Mouse (Mus musculus) liver, embryonic 12.5 days (tissue): ENCODE measurements around the gene Hmgb4. TPM values are rescaled to one million over a fixed set of nuclear protein-coding genes. Genes with fewer than 3 reads are reported as not detected.

Experiments used
- ATAC-seq: fragments of 200-750 bp; cut with Nextera tagmentation; 2 replicates; pipeline ENCODE4 v1.8.0; 2017; ENCODE audit warnings: moderate number of reproducible peaks, mild to moderate bottlenecking, moderate library complexity
- H3K27ac ChIP-seq: fragments of 300-500 bp; sonication (generic); 2 replicates; pipeline ENCODE4 v1.5.1; 2016; ENCODE audit warnings: mild to moderate bottlenecking
- H3K27me3 ChIP-seq: fragments of 300-500 bp; sonication (generic); replicated peaks from 2 replicates; pipeline ENCODE4 v1.6.1; 2016; ENCODE audit warnings: mild to moderate bottlenecking, moderate library complexity
- H3K36me3 ChIP-seq: fragments of 300-500 bp; sonication (generic); 2 replicates; pipeline ENCODE4 v1.6.1; 2016; ENCODE audit warnings: mild to moderate bottlenecking, moderate library complexity
- H3K4me1 ChIP-seq: fragments of 300-500 bp; sonication (generic); 2 replicates; pipeline ENCODE4 v1.6.1; 2016
- H3K4me2 ChIP-seq: fragments of 300-500 bp; sonication (generic); 2 replicates; pipeline ENCODE4 v1.6.1; 2016; ENCODE audit warnings: mild to moderate bottlenecking, moderate library complexity
- H3K4me3 ChIP-seq: fragments of 300-500 bp; sonication (generic); 2 replicates; pipeline ENCODE4 v1.5.1; 2016; ENCODE audit warnings: mild to moderate bottlenecking, moderate library complexity
- H3K9ac ChIP-seq: fragments of 300-500 bp; sonication (generic); 2 replicates; pipeline ENCODE4 v1.6.1; 2016; ENCODE audit warnings: mild to moderate bottlenecking, moderate library complexity
- H3K9me3 ChIP-seq: fragments of 300-500 bp; sonication (generic); replicated peaks from 2 replicates; pipeline ENCODE4 v1.6.1; 2016; ENCODE audit warnings: mild to moderate bottlenecking, moderate library complexity
- WGBS: fragments of 180-500 bp; shearing (Covaris S2); methylation state at CpG from one replicate; pipeline ENCODE4 v1.1.7; 2016; ENCODE audit not compliant: insufficient replicate concordance; 5-methylcytosine and 5-hydroxymethylcytosine counted together
- polyA plus RNA-seq: library from polyadenylated mRNA; unstranded; fragments of >200 nt; fragmentation: Nextera tagmentation; extraction: Ambion mirVana; gene quantifications from 2 replicates; pipeline ENCODE4 v1.2.1, GENCODE M21; 2016

The Hmgb4 gene
- not detected in 2 replicates for polyA plus RNA-seq

DNA sequence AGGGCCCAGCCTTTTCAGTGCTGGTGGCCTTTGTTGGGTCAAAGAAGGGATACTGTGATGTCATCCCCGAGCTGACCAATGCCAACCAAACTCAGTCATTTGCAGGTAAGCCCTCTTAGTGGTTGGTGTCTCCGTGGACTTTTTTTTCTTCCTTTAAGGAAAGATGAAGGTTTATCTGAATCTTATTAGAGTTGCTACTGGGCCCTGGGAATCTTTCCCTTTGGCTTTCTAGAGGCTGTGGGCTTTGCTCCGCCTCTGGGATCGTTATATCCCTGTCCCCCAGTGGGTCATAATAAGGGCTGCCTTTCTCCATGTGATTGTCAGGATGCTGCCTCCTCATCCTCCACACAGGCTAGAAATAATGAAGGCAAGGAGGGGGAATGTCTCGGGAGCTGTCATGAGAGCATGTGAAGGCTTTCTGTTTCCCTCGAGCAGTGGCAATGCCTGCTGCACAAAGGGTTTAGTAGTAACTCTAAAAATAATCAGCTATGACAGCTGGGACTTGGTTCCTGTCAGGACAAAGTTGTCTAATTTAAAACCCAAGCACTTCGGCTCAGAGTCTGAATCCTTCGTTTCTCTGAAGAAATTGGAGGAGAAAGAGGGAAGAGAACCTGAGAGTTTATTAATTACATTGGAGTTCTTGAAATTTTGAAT is at the start of gene Hmgb4:
TSS of gene Hmgb4 (minus strand) at position 51 of the 654 bp plus-strand sequence.
- no peak within 1 kb of the TSS for H3K27ac ChIP-seq
- H3K4me1 ChIP-seq: no peaks in the 10 kb centered on the region
- H3K27me3 ChIP-seq: no peaks in the 10 kb centered on the region
- no peak within 1 kb of the TSS for H3K4me2 ChIP-seq
- peaks cover 24% of the 10 kb centered on the region; the same call in 1 of the 2 replicates for H3K9me3 ChIP-seq
- WGBS: 63% methylated on average over 8 of the region's 8 CpGs
- ATAC-seq: no peak
- H3K36me3 ChIP-seq: no peaks in the 10 kb centered on the region
- H3K4me3 ChIP-seq: no peak within 1 kb of the TSS
- no peak within 1 kb of the TSS for H3K9ac ChIP-seq

DNA sequence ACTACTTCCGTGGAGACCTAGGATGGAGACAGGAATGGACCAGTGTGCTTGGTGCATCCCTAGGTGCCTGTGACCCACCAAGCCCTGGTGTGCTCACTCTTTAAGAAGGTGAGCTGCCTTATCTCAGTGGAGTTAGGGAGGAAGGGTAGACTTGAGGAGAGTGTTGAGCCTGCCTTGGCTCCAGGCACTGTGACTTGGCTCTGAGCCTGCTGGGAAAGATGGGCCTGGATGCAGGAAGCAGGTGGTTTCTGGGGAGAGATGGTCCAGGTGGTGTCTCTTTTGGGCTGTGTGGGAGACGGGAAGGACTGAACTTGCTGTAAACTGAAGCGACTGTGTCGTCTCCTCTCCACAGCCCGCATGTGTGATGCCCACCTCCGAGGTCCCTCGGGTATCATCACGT is 45.3 kb upstream of the Hmgb4 start:
- 0 out of 2 replicates have a peak, but pooled peaks cover 3% of the 10 kb centered on the region for H3K9me3 ChIP-seq
- ATAC-seq: no peak
- no peaks in the 10 kb centered on the region for H3K27me3 ChIP-seq
- H3K4me3 ChIP-seq: no peak overlapping the region
- H3K4me2 ChIP-seq: no peak overlapping the region
- H3K4me1 ChIP-seq: no peaks in the 10 kb centered on the region
- H3K36me3 ChIP-seq: no peaks in the 10 kb centered on the region
- no peak overlapping the region for H3K27ac ChIP-seq
- no peak overlapping the region for H3K9ac ChIP-seq
- WGBS: 73% methylated on average over 8 of the region's 8 CpGs

- H3K27ac ChIP-seq: no peak overlapping the region
- ATAC-seq: no peak
- H3K9me3 ChIP-seq: 0 out of 2 replicates have a peak, but pooled peaks cover 3% of the 10 kb centered on the region
- no peak overlapping the region for H3K4me2 ChIP-seq
- H3K4me3 ChIP-seq: no peak overlapping the region
- WGBS: 68% methylated on average over 8 of the region's 8 CpGs
- H3K9ac ChIP-seq: no peak overlapping the region
- no peaks in the 10 kb centered on the region for H3K27me3 ChIP-seq
- H3K36me3 ChIP-seq: no peaks in the 10 kb centered on the region
- no peaks in the 10 kb centered on the region for H3K4me1 ChIP-seq
Measured at GRCm38 (mm10) chr4:128304049-128304448, 43.3 kb upstream of the Hmgb4 start.

- WGBS: 59% methylated on average over 7 of the region's 7 CpGs
- H3K27ac ChIP-seq: no peak overlapping the region
- no peak overlapping the region for H3K4me2 ChIP-seq
- ATAC-seq: no peak
- no peaks in the 10 kb centered on the region for H3K4me1 ChIP-seq
- no peak overlapping the region for H3K9ac ChIP-seq
- H3K36me3 ChIP-seq: no peaks in the 10 kb centered on the region
- H3K4me3 ChIP-seq: no peak overlapping the region
- no peaks in the 10 kb centered on the region for H3K27me3 ChIP-seq
- peaks cover 9% of the 10 kb centered on the region; the same call in 1 of the 2 replicates for H3K9me3 ChIP-seq
Measured at GRCm38 (mm10) chr4:128288095-128288494, 27.3 kb upstream of the Hmgb4 start.

GRCm38 (mm10) chr4:128285009-128285408 is 24.3 kb upstream of the Hmgb4 start:
- H3K36me3 ChIP-seq: no peaks in the 10 kb centered on the region
- H3K9me3 ChIP-seq: peaks cover 9% of the 10 kb centered on the region; the same call in 1 of the 2 replicates
- H3K4me1 ChIP-seq: no peaks in the 10 kb centered on the region
- H3K9ac ChIP-seq: no peak overlapping the region
- H3K27ac ChIP-seq: no peak overlapping the region
- H3K4me2 ChIP-seq: no peak overlapping the region
- WGBS: 40% methylated on average over 1 of the region's 1 CpGs
- no peak overlapping the region for H3K4me3 ChIP-seq
- H3K27me3 ChIP-seq: no peaks in the 10 kb centered on the region
- no peak for ATAC-seq

GRCm38 (mm10) chr4:128275586-128275985 is 14.8 kb upstream of the Hmgb4 start:
- Histone ChIP-seq H3K9ac (no peak overlapping the region), H3K4me2 (no peak overlapping the region), H3K9me3 (no peaks in the 10 kb centered on the region), H3K4me3 (no peak overlapping the region), H3K36me3 (no peaks in the 10 kb centered on the region), H3K4me1 (no peaks in the 10 kb centered on the region), H3K27me3 (no peaks in the 10 kb centered on the region), H3K27ac (no peak overlapping the region)
- WGBS: 72% methylated on average over 6 of the region's 6 CpGs
- no peak for ATAC-seq

GRCm38 (mm10) chr4:128275116-128275515 is 14.4 kb upstream of the Hmgb4 start:
- no peak overlapping the region for H3K4me3 ChIP-seq
- H3K9me3 ChIP-seq: no peaks in the 10 kb centered on the region
- H3K4me1 ChIP-seq: no peaks in the 10 kb centered on the region
- H3K27ac ChIP-seq: no peak overlapping the region
- H3K4me2 ChIP-seq: no peak overlapping the region
- WGBS: 68% methylated on average over 5 of the region's 5 CpGs
- no peaks in the 10 kb centered on the region for H3K27me3 ChIP-seq
- ATAC-seq: no peak
- H3K36me3 ChIP-seq: no peaks in the 10 kb centered on the region
- no peak overlapping the region for H3K9ac ChIP-seq

- no peak overlapping the region for H3K4me2 ChIP-seq
- no peaks in the 10 kb centered on the region for H3K4me1 ChIP-seq
- no peak for ATAC-seq
- no peak overlapping the region for H3K9ac ChIP-seq
- H3K27me3 ChIP-seq: no peaks in the 10 kb centered on the region
- H3K9me3 ChIP-seq: peaks cover 8% of the 10 kb centered on the region; the same call in 1 of the 2 replicates
- H3K36me3 ChIP-seq: no peaks in the 10 kb centered on the region
- no peak overlapping the region for H3K4me3 ChIP-seq
- 70% methylated on average over 11 of the region's 11 CpGs for WGBS
- no peak overlapping the region for H3K27ac ChIP-seq
Measured at GRCm38 (mm10) chr4:128273146-128273545, 12.4 kb upstream of the Hmgb4 start.

DNA sequence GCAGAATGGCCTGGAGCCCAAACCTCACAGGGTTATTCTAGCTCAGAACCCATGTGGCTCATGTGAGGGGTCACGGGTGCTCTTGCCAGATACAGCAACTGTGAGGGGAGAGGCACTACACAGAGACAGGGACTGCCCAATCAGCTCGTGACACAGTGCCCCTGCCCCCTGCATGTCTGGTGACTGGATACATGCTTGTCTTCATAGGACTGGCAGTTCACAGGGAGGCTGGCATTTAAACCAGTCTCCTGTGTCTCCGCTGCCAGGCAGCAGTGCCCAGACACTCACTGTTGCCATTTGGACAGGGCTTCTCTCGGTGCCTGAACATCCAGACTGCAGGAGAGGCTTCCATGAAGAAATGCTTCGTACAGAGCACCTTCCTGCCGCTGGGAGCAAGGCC is 11.7 kb upstream of the Hmgb4 start:
- no peaks in the 10 kb centered on the region for H3K36me3 ChIP-seq
- no peak for ATAC-seq
- no peak overlapping the region for H3K4me3 ChIP-seq
- peaks cover 8% of the 10 kb centered on the region; the same call in 1 of the 2 replicates for H3K9me3 ChIP-seq
- no peaks in the 10 kb centered on the region for H3K27me3 ChIP-seq
- H3K9ac ChIP-seq: no peak overlapping the region
- no peaks in the 10 kb centered on the region for H3K4me1 ChIP-seq
- no peak overlapping the region for H3K4me2 ChIP-seq
- no peak overlapping the region for H3K27ac ChIP-seq
- 59% methylated on average over 6 of the region's 6 CpGs for WGBS

- no peaks in the 10 kb centered on the region for H3K36me3 ChIP-seq
- 72% methylated on average over 19 of the region's 19 CpGs for WGBS
- H3K27me3 ChIP-seq: no peaks in the 10 kb centered on the region
- ATAC-seq: no peak
- H3K4me2 ChIP-seq: no peak overlapping the region
- H3K27ac ChIP-seq: no peak overlapping the region
- H3K9ac ChIP-seq: no peak overlapping the region
- H3K4me3 ChIP-seq: no peak overlapping the region
- H3K9me3 ChIP-seq: peaks cover 18% of the 10 kb centered on the region
- no peaks in the 10 kb centered on the region for H3K4me1 ChIP-seq
Measured at GRCm38 (mm10) chr4:128270931-128271330, 10.2 kb upstream of the Hmgb4 start.

DNA sequence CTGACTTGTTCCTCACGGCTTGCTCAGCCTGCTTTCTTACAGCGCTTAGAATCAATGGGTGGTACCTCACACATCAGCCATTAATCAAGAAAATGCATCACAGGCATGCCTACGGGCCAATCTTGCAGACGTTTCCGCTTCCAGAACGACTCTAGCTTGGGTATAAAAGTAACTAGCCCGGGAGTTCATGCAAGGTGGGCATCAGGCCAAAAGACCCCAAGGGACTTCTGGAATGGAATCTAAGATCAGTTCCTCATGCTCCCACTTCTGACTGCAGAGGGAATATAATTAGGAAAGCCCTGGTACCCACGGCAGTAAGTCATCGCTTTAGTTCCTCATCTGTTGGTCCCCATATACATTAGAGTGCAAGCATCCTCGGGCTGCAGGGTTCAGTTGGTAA is 9.4 kb upstream of the Hmgb4 start:
- no peak overlapping the region for H3K9ac ChIP-seq
- no peaks in the 10 kb centered on the region for H3K27me3 ChIP-seq
- no peak for ATAC-seq
- H3K4me1 ChIP-seq: no peaks in the 10 kb centered on the region
- H3K9me3 ChIP-seq: peaks cover 24% of the 10 kb centered on the region
- H3K36me3 ChIP-seq: no peaks in the 10 kb centered on the region
- no peak overlapping the region for H3K27ac ChIP-seq
- no peak overlapping the region for H3K4me2 ChIP-seq
- 67% methylated on average over 10 of the region's 10 CpGs for WGBS
- no peak overlapping the region for H3K4me3 ChIP-seq

DNA sequence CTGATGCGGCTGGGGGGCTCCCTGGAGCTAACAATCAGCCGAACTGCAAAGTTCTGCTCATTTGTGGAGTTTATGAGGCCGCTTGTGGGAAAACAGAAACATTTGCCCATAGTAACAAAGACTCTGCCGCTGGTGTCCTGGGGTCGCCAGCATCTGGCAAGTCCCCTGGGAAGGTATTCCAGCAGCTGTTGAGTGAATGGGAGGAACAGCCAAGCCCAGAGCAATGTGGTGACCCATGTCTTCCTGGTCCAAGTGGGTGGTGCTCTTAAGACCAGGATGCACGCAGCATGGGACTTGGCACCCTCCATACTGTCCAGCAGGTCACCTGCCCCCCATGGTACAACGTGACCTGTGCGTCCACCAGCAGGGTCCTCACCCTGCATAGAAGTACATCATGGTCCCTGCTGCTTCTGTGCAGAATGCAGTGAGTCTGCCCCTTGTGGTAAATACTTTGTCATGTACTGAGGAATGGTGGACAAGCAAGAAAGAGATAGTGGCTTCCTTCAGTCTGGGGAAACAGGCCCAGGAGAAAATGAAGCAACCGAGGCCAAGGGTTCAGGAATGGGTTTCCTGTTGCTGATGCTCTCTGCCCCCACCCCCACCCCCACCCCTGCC is 8.6 kb upstream of the Hmgb4 start:
- Histone ChIP-seq H3K4me3 (no peak overlapping the region), H3K4me2 (no peak overlapping the region), H3K36me3 (no peaks in the 10 kb centered on the region), H3K27ac (no peak overlapping the region), H3K9ac (no peak overlapping the region), H3K4me1 (no peaks in the 10 kb centered on the region), H3K27me3 (no peaks in the 10 kb centered on the region), H3K9me3 (peaks cover 28% of the 10 kb centered on the region)
- no peak for ATAC-seq
- 79% methylated on average over 9 of the region's 9 CpGs for WGBS
